Mouse (Mus musculus): ENCODE measurements at regions not wholly inside any gene's neighbourhood (a gene's known extent, or its start where the extent isn't known, plus 50 kb on each side); places are given as distances from the start of the nearest gene placed in this dataset.

DNA sequence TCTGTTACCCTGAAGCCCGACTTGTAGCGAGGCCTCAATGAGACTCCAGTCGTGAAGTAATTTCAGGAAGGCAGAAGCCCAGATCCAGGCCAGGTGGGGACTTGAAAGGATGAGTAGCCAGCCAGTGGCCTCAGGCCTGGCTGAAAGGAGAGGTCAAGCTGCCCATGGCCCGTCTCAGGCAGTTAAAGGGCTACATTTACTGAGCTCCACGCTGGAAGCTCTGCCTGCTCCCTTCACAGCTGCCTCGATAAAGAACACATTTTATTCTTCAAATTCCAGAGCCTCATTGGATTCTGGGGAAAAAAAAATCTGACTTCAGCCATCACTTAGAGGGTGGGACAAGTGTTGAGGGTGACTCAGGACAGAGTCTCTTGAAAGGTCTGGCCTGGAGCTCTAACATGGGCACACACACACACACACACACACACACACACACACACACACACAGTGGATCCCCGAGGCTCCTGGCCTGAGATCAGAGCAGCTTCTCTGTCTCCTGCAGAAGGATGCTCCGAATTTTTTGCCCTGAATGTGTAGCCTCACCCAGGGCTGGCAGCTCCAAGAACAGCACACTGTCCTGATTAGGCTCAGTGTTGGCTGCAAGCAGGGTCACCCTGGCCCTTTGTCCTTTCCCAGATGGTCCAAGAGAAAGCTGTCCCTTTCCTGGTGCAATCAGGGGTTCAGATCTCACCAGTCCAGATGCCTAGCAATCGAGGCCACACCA, 53.0 kb downstream of the Gadd45g start:
- peaks cover 5% of the 10 kb centered on the region for H3K4me1 ChIP-seq (ENCODE audit: control insufficient read depth)
- H3K27me3 ChIP-seq (ENCODE audit: control insufficient read depth), result no peaks in the 10 kb centered on the region
- no peak overlapping the region for H3K4me3 ChIP-seq (replicated peaks)
- H3K36me3 ChIP-seq (ENCODE audit: control insufficient read depth), result no peaks in the 10 kb centered on the region
- no peaks in the 10 kb centered on the region for H3K9me3 ChIP-seq (ENCODE audit: control insufficient read depth, low read length)
- TF ChIP-seq GATA1 (IDR thresholded peaks at IDR 0.05; ENCODE audit: low read length) (no peak), TAL1 (IDR thresholded peaks at IDR 0.05; ENCODE audit: low read length) (no peak)

DNA sequence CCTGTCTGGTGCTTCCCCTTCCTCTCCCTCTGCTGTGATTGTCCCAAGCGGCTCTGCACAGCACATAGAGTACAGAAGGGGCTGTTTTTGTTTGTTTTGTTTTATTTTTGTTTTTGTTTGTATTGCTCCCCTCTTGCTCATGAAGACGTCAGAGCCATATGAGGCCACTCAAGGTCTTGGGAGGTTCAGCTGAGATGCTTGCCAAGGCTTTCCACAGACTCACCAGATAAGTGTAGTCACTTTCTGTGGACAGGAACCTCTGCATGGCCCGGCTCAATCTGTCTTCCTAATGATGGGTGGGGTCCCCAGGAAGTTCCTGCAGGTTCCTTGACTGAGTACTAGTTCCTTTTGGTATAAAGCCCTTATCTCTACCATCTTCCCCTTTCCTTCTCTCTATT, 53.6 kb downstream of the Gadd45g start:
- H3K4me3 ChIP-seq (replicated peaks), result no peak overlapping the region
- no peaks in the 10 kb centered on the region for H3K9me3 ChIP-seq (ENCODE audit: control insufficient read depth, low read length)
- H3K27me3 ChIP-seq (ENCODE audit: control insufficient read depth), result 0 out of 2 replicates have a peak, but pooled peaks cover 2% of the 10 kb centered on the region
- TF ChIP-seq GATA1 (IDR thresholded peaks at IDR 0.05; ENCODE audit: low read length) (no peak), TAL1 (IDR thresholded peaks at IDR 0.05; ENCODE audit: low read length) (no peak)
- no peaks in the 10 kb centered on the region for H3K36me3 ChIP-seq (ENCODE audit: control insufficient read depth)
- peaks cover 5% of the 10 kb centered on the region for H3K4me1 ChIP-seq (ENCODE audit: control insufficient read depth)

DNA sequence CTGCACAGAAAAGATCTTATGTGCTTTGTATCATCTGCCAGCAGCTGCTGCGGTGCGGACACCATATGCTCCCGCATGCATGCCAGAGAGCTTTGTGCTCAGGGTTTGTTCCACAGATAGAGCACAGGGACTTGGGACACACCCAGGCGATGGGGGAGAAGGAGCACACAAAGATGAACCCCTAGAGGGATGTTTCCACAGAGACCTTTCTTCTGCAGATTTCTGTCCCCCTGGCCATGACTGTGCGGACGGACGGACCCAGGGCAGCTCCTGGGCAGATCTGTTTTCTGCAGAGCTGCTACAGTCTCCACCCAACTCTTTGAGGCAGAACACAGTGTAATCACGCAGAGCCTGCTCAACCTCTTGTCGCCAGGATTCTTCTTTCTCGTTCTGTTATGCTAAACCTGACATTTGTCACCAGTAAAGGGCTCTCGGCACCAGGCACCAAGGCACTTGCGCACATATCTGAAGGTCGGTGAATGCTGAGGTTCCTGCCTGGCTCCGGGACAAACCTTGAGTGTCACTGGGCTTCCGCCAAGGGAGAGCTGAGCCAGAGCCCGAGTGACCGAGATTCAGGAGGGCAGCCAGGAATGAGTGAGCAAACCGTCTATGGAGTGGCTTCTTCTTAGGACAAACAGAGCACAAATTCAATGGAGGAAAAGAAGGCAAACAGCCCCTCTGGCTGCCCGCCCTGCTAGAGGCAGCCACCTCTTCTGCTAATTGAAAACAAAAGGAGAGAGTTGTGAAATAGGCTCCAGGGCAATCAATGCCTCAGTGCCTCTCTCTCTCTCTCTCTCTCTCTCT, 56.2 kb downstream of the Gadd45g start:
- Histone ChIP-seq H3K9me3 (ENCODE audit: control insufficient read depth, low read length) (no peaks in the 10 kb centered on the region), H3K4me3 (replicated peaks) (no peak overlapping the region), H3K27me3 (ENCODE audit: control insufficient read depth) (peaks cover 2% of the 10 kb centered on the region; the same call in 1 of the 2 replicates), H3K4me1 (ENCODE audit: control insufficient read depth) (peaks cover 5% of the 10 kb centered on the region), H3K36me3 (ENCODE audit: control insufficient read depth) (no peaks in the 10 kb centered on the region)
- TF ChIP-seq GATA1 (IDR thresholded peaks at IDR 0.05; ENCODE audit: low read length), result no peak
- TF ChIP-seq TAL1 (IDR thresholded peaks at IDR 0.05; ENCODE audit: low read length), result no peak

GRCm38 (mm10) chr13:51903324-51903939, 57.0 kb downstream of the Gadd45g start:
- peaks cover 2% of the 10 kb centered on the region for H3K4me1 ChIP-seq (ENCODE audit: control insufficient read depth)
- H3K4me3 ChIP-seq (replicated peaks), result no peak overlapping the region
- TF ChIP-seq GATA1 (IDR thresholded peaks at IDR 0.05; ENCODE audit: low read length) (no peak), TAL1 (IDR thresholded peaks at IDR 0.05; ENCODE audit: low read length) (no peak)
- peaks cover 2% of the 10 kb centered on the region; the same call in 1 of the 2 replicates for H3K27me3 ChIP-seq (ENCODE audit: control insufficient read depth)
- H3K36me3 ChIP-seq (ENCODE audit: control insufficient read depth), result no peaks in the 10 kb centered on the region
- no peaks in the 10 kb centered on the region for H3K9me3 ChIP-seq (ENCODE audit: control insufficient read depth, low read length)

- Histone ChIP-seq H3K27me3 (ENCODE audit: control insufficient read depth) (peaks cover 2% of the 10 kb centered on the region; the same call in 1 of the 2 replicates), H3K9me3 (ENCODE audit: control insufficient read depth, low read length) (no peaks in the 10 kb centered on the region), H3K4me1 (ENCODE audit: control insufficient read depth) (no peaks in the 10 kb centered on the region), H3K36me3 (ENCODE audit: control insufficient read depth) (no peaks in the 10 kb centered on the region), H3K4me3 (replicated peaks) (no peak overlapping the region)
- no peak for TF ChIP-seq GATA1 (IDR thresholded peaks at IDR 0.05; ENCODE audit: low read length)
- TF ChIP-seq TAL1 (IDR thresholded peaks at IDR 0.05; ENCODE audit: low read length), result no peak
Measured at GRCm38 (mm10) chr13:51905270-51905669, 58.8 kb downstream of the Gadd45g start.

DNA sequence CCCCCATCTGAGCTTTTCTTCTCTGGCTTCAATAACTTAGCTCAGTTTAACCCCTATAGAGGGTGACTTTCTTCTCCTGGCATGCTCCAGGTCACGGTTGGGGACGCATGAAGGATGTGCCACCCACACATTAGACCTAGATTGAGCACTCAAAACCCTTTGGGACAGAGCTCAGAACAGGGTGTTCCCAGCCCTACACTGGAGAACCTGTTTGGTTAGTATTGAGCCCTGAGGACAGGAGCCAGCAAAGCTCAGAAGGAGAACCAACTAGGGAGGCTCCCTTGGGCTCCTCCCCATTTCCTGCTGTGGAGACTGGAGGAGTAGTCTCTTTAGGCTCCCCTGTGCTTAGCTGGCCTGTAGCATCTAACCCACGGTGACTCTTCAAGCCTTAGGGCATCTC, 59.6 kb downstream of the Gadd45g start:
- no peak for TF ChIP-seq TAL1 (IDR thresholded peaks at IDR 0.05; ENCODE audit: low read length)

DNA sequence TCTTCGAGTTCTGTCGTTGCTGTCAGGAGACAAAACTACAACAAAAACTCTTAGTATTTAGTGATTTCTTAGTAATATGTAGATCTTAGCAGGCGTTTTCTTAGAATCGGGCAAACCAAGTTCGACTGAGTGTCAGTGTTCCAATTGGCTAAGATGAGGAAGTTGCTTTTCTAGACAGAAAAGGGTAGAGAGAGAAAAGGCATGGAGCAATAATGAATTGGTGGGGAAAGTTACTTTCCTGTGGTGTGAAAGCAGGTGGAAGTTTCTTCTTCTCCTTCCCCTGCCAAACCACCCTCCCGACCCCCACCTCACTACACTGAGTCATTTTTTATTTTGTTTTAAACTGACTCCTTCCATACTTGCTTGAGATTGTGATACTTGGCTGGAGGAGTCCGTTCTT, 62.0 kb downstream of the Gadd45g start:
- no peaks in the 10 kb centered on the region for H3K36me3 ChIP-seq (ENCODE audit: control insufficient read depth)
- peaks cover 4% of the 10 kb centered on the region; the same call in 1 of the 2 replicates for H3K27me3 ChIP-seq (ENCODE audit: control insufficient read depth)
- H3K9me3 ChIP-seq (ENCODE audit: control insufficient read depth, low read length), result no peaks in the 10 kb centered on the region
- no peak for TF ChIP-seq GATA1 (IDR thresholded peaks at IDR 0.05; ENCODE audit: low read length)
- TF ChIP-seq TAL1 (IDR thresholded peaks at IDR 0.05; ENCODE audit: low read length), result no peak
- no peak overlapping the region for H3K4me3 ChIP-seq (replicated peaks)
- H3K4me1 ChIP-seq (ENCODE audit: control insufficient read depth), result no peaks in the 10 kb centered on the region

More for the DNA sequence above, 59.6 kb downstream of the Gadd45g start:
- no peaks in the 10 kb centered on the region for H3K9me3 ChIP-seq (ENCODE audit: control insufficient read depth, low read length)
- H3K36me3 ChIP-seq (ENCODE audit: control insufficient read depth), result no peaks in the 10 kb centered on the region
- H3K27me3 ChIP-seq (ENCODE audit: control insufficient read depth), result peaks cover 2% of the 10 kb centered on the region; the same call in 1 of the 2 replicates
- H3K4me1 ChIP-seq (ENCODE audit: control insufficient read depth), result no peaks in the 10 kb centered on the region
- H3K4me3 ChIP-seq (replicated peaks), result no peak overlapping the region

GRCm38 (mm10) chr13:51911296-51911998, 65.0 kb downstream of the Gadd45g start:
- no peaks in the 10 kb centered on the region for H3K36me3 ChIP-seq (ENCODE audit: control insufficient read depth)
- no peaks in the 10 kb centered on the region for H3K4me1 ChIP-seq (ENCODE audit: control insufficient read depth)
- no peak overlapping the region for H3K4me3 ChIP-seq (replicated peaks)
- H3K27me3 ChIP-seq (ENCODE audit: control insufficient read depth), result peaks cover 8% of the 10 kb centered on the region
- TF ChIP-seq GATA1 (IDR thresholded peaks at IDR 0.05; ENCODE audit: low read length), result no peak
- TF ChIP-seq TAL1 (IDR thresholded peaks at IDR 0.05; ENCODE audit: low read length), result no peak
- H3K9me3 ChIP-seq (ENCODE audit: control insufficient read depth, low read length), result no peaks in the 10 kb centered on the region

Measured in erythroblast, embryonic 14.5 days (primary cell).